Mouse (Mus musculus) heart, adult 2 months (tissue): ENCODE measurements at regions not wholly inside any gene's neighbourhood (a gene's known extent, or its start where the extent isn't known, plus 50 kb on each side); places are given as distances from the start of the nearest gene placed in this dataset.

ENCODE experiments used
- DNase-seq, 2 experiments: peaks; one replicate each; pipeline ENCODE4 v3.0.0; 2021
- H3K27ac ChIP-seq: fragments of 200-600 bp; 2 replicates; pipeline ENCODE4 v1.8.1; 2022
- H3K27me3 ChIP-seq: fragments of 200-500 bp; 2 replicates; pipeline ENCODE4 v1.6.1; 2012; ENCODE audit warnings: mild to moderate bottlenecking, low read length, inconsistent platforms, mixed read lengths; ENCODE audit not compliant: control insufficient read depth, insufficient read depth
- H3K36me3 ChIP-seq: fragments of 200-500 bp; 2 replicates; pipeline ENCODE4 v1.6.1; 2012; ENCODE audit warnings: low read length, inconsistent platforms; ENCODE audit not compliant: control insufficient read depth, insufficient read depth
- H3K4me1 ChIP-seq: fragments of 200-500 bp; 2 replicates; pipeline ENCODE4 v1.6.1; 2011; ENCODE audit warnings: low read length; ENCODE audit not compliant: control insufficient read depth, insufficient read depth
- H3K4me3 ChIP-seq: fragments of 200-600 bp; 2 replicates; pipeline ENCODE4 v1.8.1; 2022
- H3K79me2 ChIP-seq: fragments of 200-500 bp; replicated peaks from 2 replicates; pipeline ENCODE4 v1.6.1; 2012; ENCODE audit warnings: mild to moderate bottlenecking, inconsistent platforms, low read length, moderate library complexity, mixed read lengths; ENCODE audit not compliant: control insufficient read depth, insufficient read depth
- H3K9ac ChIP-seq: fragments of 200-500 bp; 2 replicates; pipeline ENCODE4 v1.6.1; 2012; ENCODE audit warnings: low read depth, mild to moderate bottlenecking, control low read depth, inconsistent platforms, low read length, mixed read lengths
- CTCF ChIP-seq: fragments of 200-600 bp; IDR thresholded peaks from 2 replicates; pipeline ENCODE4 v1.8.1; 2022; ENCODE audit warnings: antibody characterized with exemption, mild to moderate bottlenecking, moderate library complexity
- EP300 ChIP-seq: fragments of 200-500 bp; IDR thresholded peaks from 2 replicates; pipeline ENCODE4 v1.6.1; 2011; ENCODE audit warnings: low read depth, low read length, control low read depth; ENCODE audit not compliant: insufficient read depth
- POLR2A ChIP-seq: fragments of 200-500 bp; IDR thresholded peaks from 2 replicates; pipeline ENCODE4 v1.6.1; 2011; ENCODE audit warnings: mild to moderate bottlenecking, low read depth, low read length, control low read depth; ENCODE audit not compliant: insufficient read depth
- WGBS: fragments of 180-500 bp; shearing (Covaris S2); methylation state at CpG from one replicate; pipeline ENCODE4 v1.1.7; 2018; 5-methylcytosine and 5-hydroxymethylcytosine counted together
- intact Hi-C: fragments of 180-260 bp; cut with DNase I; formaldehyde crosslinking; loops from one replicate; pipeline ENCODE4 v1.15.1; 2025

DNA sequence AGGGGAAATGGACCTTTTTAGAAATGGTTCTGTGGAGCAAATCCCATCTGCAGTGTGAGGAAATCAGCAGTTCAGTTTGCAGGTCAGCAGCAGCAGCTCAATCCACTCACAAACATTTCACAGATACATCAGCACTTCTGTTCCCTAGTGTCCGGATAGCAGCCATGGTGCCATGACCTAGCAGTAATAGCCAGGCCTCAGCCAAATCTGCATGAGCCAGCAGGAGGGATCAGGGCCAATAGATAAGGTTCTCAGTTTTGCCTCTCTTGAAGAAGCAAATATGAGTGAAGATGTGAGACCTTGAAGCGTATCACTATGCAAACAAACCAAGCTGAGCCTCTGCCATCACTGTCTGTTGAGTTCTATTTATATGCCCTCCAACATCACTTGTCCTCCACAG is 380.7 kb upstream of the Chrm3 start:
- WGBS, result 28% methylated on average over 2 of the region's 2 CpGs
- intact Hi-C loops, result no loop called here
- no peak overlapping the region for H3K27ac ChIP-seq
- H3K9ac ChIP-seq, result no peak overlapping the region
- TF ChIP-seq EP300, result no peak
- no peak for TF ChIP-seq POLR2A
- TF ChIP-seq CTCF, result no peak
- no peaks in the 10 kb centered on the region for H3K36me3 ChIP-seq
- H3K4me3 ChIP-seq, result no peak overlapping the region
- no peaks in the 10 kb centered on the region for H3K79me2 ChIP-seq
- H3K4me1 ChIP-seq, result no peaks in the 10 kb centered on the region
- DNase-seq, result peak; percentile 26 to 37
- no peaks in the 10 kb centered on the region for H3K27me3 ChIP-seq

- 65% methylated on average over 3 of the region's 3 CpGs for WGBS
- H3K27me3 ChIP-seq, result no peaks in the 10 kb centered on the region
- no peaks in the 10 kb centered on the region for H3K4me1 ChIP-seq
- DNase-seq, result no peak
- no peak overlapping the region for H3K4me3 ChIP-seq
- TF ChIP-seq EP300, result no peak
- TF ChIP-seq POLR2A, result no peak
- TF ChIP-seq CTCF, result no peak
- H3K27ac ChIP-seq, result no peak overlapping the region
- H3K9ac ChIP-seq, result no peak overlapping the region
- H3K79me2 ChIP-seq, result no peaks in the 10 kb centered on the region
- no peaks in the 10 kb centered on the region for H3K36me3 ChIP-seq
- intact Hi-C loops, result no loop called here
Observed at GRCm38 (mm10) chr13:10725745-10726171, 365.1 kb upstream of the Chrm3 start.

- TF ChIP-seq POLR2A, result no peak
- no peak for TF ChIP-seq CTCF
- TF ChIP-seq EP300, result no peak
- no peak overlapping the region for H3K4me3 ChIP-seq
- no peaks in the 10 kb centered on the region for H3K27me3 ChIP-seq
- intact Hi-C loops, result no loop called here
- 64% methylated on average over 5 of the region's 5 CpGs for WGBS
- H3K27ac ChIP-seq, result no peak overlapping the region
- no peak for DNase-seq
- no peaks in the 10 kb centered on the region for H3K79me2 ChIP-seq
- no peaks in the 10 kb centered on the region for H3K36me3 ChIP-seq
- H3K4me1 ChIP-seq, result no peaks in the 10 kb centered on the region
- H3K9ac ChIP-seq, result no peak overlapping the region
Observed at GRCm38 (mm10) chr13:10725335-10725734, 364.7 kb upstream of the Chrm3 start.

- Histone ChIP-seq H3K4me1 (no peaks in the 10 kb centered on the region), H3K4me3 (no peak overlapping the region), H3K27ac (no peak overlapping the region), H3K36me3 (no peaks in the 10 kb centered on the region), H3K27me3 (no peaks in the 10 kb centered on the region), H3K9ac (no peak overlapping the region), H3K79me2 (no peaks in the 10 kb centered on the region)
- TF ChIP-seq POLR2A (no peak), CTCF (no peak), EP300 (no peak)
- intact Hi-C loops, result no loop called here
- WGBS, result 78% methylated on average over 3 of the region's 3 CpGs
- DNase-seq, result no peak
Observed at GRCm38 (mm10) chr13:10720639-10721038, 360.0 kb upstream of the Chrm3 start.

- Histone ChIP-seq H3K4me3 (no peak overlapping the region), H3K79me2 (no peaks in the 10 kb centered on the region), H3K9ac (no peak overlapping the region), H3K36me3 (no peaks in the 10 kb centered on the region), H3K4me1 (no peaks in the 10 kb centered on the region), H3K27ac (no peak overlapping the region), H3K27me3 (no peaks in the 10 kb centered on the region)
- intact Hi-C loops, result no loop called here
- TF ChIP-seq EP300 (no peak), POLR2A (no peak), CTCF (no peak)
- WGBS, result 63% methylated on average over 5 of the region's 5 CpGs
- DNase-seq, result no peak
Observed at GRCm38 (mm10) chr13:10711451-10711850, 350.8 kb upstream of the Chrm3 start.

GRCm38 (mm10) chr13:10710909-10711308 is 350.3 kb upstream of the Chrm3 start:
- Histone ChIP-seq H3K36me3 (no peaks in the 10 kb centered on the region), H3K4me3 (no peak overlapping the region), H3K27ac (no peak overlapping the region), H3K27me3 (no peaks in the 10 kb centered on the region), H3K9ac (no peak overlapping the region), H3K79me2 (no peaks in the 10 kb centered on the region), H3K4me1 (no peaks in the 10 kb centered on the region)
- intact Hi-C loops, result no loop called here
- DNase-seq, result peak in 1 of 2 experiments; percentile 5
- 83% methylated on average over 4 of the region's 4 CpGs for WGBS
- TF ChIP-seq POLR2A, result no peak
- TF ChIP-seq EP300, result no peak
- no peak for TF ChIP-seq CTCF
